Mouse (Mus musculus): ENCODE results near the gene Zfp759. TPM values are rescaled to one million over a fixed set of nuclear protein-coding genes. Genes with fewer than 3 reads are reported as not detected.
"Not testable (repeated sequence)": the region's sequence is repeated elsewhere in the genome, so short reads cannot be mapped to it uniquely, and the experiment has no call there.

Zfp759 gene
- total RNA-seq (2014; rRNA removed; ENCODE audit: low replicate concordance), result 0.08 and 0.11 TPM in 2 replicates
- polyA plus RNA-seq (2015; fragmentation: Nextera tagmentation; extraction: Ambion mirVana), result 1.2 TPM in 2 replicates

DNA sequence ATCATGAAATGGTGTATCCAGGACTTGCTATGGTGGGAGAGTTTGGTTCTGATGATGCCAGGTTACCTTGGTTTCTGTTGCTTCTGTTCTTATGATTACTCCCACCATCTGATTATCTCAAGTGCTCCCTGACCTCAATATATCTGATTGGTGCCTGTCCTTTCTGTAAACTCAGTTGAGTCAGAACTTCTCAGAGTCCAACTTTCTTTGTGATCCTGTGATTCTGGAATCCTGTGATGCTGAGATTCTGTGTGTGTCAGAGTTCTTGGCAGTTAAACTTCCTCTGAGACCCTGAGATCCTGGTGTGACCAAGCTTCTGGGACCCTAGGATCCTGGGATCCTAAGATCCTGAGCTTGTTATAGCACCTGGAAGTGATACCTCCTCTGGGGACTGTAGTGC, at the start of gene Zfp759:
Zfp759 (plus strand) TSS at position 301 of the 400 bp plus-strand sequence.
- H3K4me3 ChIP-seq (ENCODE audit: low read depth, low read length); H3K4me2 ChIP-seq (ENCODE audit: low read depth, low read length); H3K9me3 ChIP-seq (replicated peaks; ENCODE audit: control insufficient read depth, low read length); H3K27ac ChIP-seq (ENCODE audit: low read depth); ATAC-seq (ENCODE audit: insufficient read depth, low read depth); H3K27me3 ChIP-seq (ENCODE audit: control insufficient read depth, insufficient read depth, low read length); H3K4me1 ChIP-seq (ENCODE audit: control insufficient read depth, insufficient read depth); H3K9ac ChIP-seq (replicated peaks; ENCODE audit: low read depth, low read length); DNase-seq (ENCODE audit: low spot score); H3K36me3 ChIP-seq (replicated peaks; ENCODE audit: control insufficient read depth, insufficient read depth, low read length): not testable (repeated sequence)

DNA sequence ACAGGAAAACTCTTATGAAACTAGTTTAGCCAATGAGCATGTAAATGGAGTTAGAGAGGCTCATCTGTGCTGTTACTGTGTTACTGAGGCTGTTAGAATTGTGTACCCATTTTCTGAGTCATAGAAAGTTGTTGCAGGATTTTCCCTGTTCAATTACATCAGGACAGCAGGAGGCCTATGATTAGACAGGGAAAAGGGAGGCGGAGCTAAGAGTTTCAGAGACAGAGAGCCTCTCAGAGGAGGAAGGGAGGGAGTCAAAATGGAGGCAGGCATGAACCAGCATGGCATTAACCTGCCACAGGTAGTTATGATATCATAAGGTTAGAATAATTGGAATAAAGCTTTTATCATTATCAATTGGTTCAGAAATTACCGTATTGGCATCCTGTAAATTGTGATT, 48.7 kb upstream of the Zfp759 start:
- ATAC-seq (ENCODE audit: insufficient read depth, low read depth), result no peak
- DNase-seq (ENCODE audit: low spot score), result no peak
- Histone ChIP-seq H3K27me3 (ENCODE audit: control insufficient read depth, insufficient read depth, low read length) (no peaks in the 10 kb centered on the region), H3K9ac (replicated peaks; ENCODE audit: low read depth, low read length) (no peak overlapping the region), H3K4me3 (ENCODE audit: low read depth, low read length) (no peak overlapping the region), H3K4me2 (ENCODE audit: low read depth, low read length) (no peak overlapping the region), H3K9me3 (replicated peaks; ENCODE audit: control insufficient read depth, low read length) (peaks cover 29% of the 10 kb centered on the region), H3K27ac (ENCODE audit: low read depth) (no peak overlapping the region), H3K36me3 (replicated peaks; ENCODE audit: control insufficient read depth, insufficient read depth, low read length) (peaks cover 50% of the 10 kb centered on the region), H3K4me1 (ENCODE audit: control insufficient read depth, insufficient read depth) (no peaks in the 10 kb centered on the region)
- 88% methylated on average over 2 of the region's 2 CpGs for WGBS
- TF ChIP-seq CTCF (IDR thresholded peaks at IDR 0.05; ENCODE audit: low read depth) (no peak), EP300 (IDR thresholded peaks at IDR 0.05; ENCODE audit: low read depth) (no peak)

DNA sequence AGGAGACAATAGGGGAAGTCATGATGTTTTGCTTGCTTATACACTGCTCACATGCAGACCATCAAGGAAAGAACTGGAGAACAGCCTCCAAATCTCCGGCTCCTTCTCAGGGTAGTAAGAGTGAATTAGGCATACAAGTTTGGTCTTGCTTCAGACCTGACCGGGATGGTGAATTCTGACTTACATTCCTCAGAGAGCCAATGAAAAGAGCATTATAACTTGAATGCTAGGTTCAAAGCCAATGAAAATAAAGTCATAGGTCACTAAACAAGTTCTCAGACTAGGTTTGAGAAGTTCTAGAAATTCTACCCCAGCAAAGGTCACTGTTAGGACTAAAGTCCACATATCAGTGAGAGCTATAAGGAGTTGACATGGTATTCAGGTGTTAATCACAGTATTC, 44.2 kb upstream of the Zfp759 start:
- no peak for TF ChIP-seq EP300 (IDR thresholded peaks at IDR 0.05; ENCODE audit: low read depth)
- TF ChIP-seq CTCF (IDR thresholded peaks at IDR 0.05; ENCODE audit: low read depth), result no peak
- 96% methylated on average over 2 of the region's 2 CpGs for WGBS

DNA sequence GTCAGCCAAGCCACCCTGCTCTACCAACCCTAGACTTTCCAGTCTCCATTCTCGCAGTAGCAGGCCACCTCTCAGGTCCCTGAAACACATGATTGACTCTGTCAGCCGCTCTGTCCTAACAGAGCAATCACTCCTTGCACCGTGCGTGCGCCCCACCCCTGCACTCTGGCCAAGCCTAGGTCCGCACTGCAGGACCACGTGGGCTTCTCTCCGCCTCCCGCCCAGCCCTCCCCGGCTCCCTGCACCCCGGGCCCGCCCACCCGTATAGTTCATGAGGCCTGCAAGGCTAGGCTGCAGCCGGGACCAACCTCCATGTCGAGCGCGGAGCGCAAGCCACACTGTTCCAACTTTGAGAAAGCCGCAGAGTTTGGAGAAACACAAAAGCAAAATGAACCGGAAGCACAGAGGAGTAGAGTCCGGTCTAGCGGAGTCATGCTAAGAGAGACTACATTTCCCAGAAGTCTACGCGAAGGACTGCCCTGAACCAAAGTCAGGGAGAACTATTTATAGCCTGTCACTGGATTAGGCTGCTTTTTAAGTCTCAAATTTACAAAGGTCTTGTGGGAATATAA, 40.2 kb upstream of the Zfp759 start:
- Histone ChIP-seq H3K27ac (ENCODE audit: low read depth) (peak overlapping the region; percentile 92), H3K9me3 (replicated peaks; ENCODE audit: control insufficient read depth, low read length) (no peaks in the 10 kb centered on the region), H3K27me3 (ENCODE audit: control insufficient read depth, insufficient read depth, low read length) (no peaks in the 10 kb centered on the region), H3K4me1 (ENCODE audit: control insufficient read depth, insufficient read depth) (0 out of 2 replicates have a peak, but pooled peaks cover 8% of the 10 kb centered on the region), H3K4me3 (ENCODE audit: low read depth, low read length) (peak overlapping the region; percentile 71), H3K9ac (replicated peaks; ENCODE audit: low read depth, low read length) (peak overlapping the region; percentile 78), H3K4me2 (ENCODE audit: low read depth, low read length) (peak overlapping the region; percentile 86), H3K36me3 (replicated peaks; ENCODE audit: control insufficient read depth, insufficient read depth, low read length) (0 out of 2 replicates have a peak, but pooled peaks cover 6% of the 10 kb centered on the region)
- under 1% methylated on average over 24 of the region's 24 CpGs for WGBS
- DNase-seq (ENCODE audit: low spot score) (peak; percentile 93), ATAC-seq (ENCODE audit: insufficient read depth, low read depth) (peak; percentile 99)
- TF ChIP-seq EP300 (IDR thresholded peaks at IDR 0.05; ENCODE audit: low read depth) (no peak), CTCF (IDR thresholded peaks at IDR 0.05; ENCODE audit: low read depth) (no peak)

More for the DNA sequence above, 44.2 kb upstream of the Zfp759 start:
- no peak for DNase-seq (ENCODE audit: low spot score)
- Histone ChIP-seq H3K4me1 (ENCODE audit: control insufficient read depth, insufficient read depth) (0 out of 2 replicates have a peak, but pooled peaks cover 7% of the 10 kb centered on the region), H3K27me3 (ENCODE audit: control insufficient read depth, insufficient read depth, low read length) (no peaks in the 10 kb centered on the region), H3K36me3 (replicated peaks; ENCODE audit: control insufficient read depth, insufficient read depth, low read length) (peaks cover 28% of the 10 kb centered on the region), H3K27ac (ENCODE audit: low read depth) (no peak overlapping the region), H3K9me3 (replicated peaks; ENCODE audit: control insufficient read depth, low read length) (peaks cover 10% of the 10 kb centered on the region; the same call in 1 of the 2 replicates), H3K4me3 (ENCODE audit: low read depth, low read length) (no peak overlapping the region), H3K4me2 (ENCODE audit: low read depth, low read length) (no peak overlapping the region), H3K9ac (replicated peaks; ENCODE audit: low read depth, low read length) (no peak overlapping the region)
- no peak for ATAC-seq (ENCODE audit: insufficient read depth, low read depth)

DNA sequence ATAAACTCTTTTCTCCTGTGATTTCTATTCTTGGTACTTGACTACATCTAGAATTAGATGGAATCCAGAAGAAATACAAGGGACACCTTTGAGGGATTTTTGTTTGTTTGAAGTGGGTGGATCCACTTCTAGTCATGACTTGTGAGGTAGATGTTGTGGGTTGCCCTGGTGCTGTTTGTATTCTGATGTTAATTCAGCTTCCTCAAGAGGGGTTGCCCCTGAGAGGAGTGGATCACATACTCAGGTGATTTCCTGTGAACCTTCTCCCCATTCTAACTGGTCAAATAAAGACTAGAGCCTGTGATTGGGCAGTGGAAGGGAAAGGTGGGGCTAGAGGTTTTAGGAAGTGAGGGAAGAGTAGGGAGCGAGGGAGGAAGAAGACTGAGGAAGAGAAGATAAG, 39.5 kb upstream of the Zfp759 start:
- peak overlapping the region; percentile 78; the same call in 1 of the 2 replicates for H3K9ac ChIP-seq (replicated peaks; ENCODE audit: low read depth, low read length)
- H3K36me3 ChIP-seq (replicated peaks; ENCODE audit: control insufficient read depth, insufficient read depth, low read length), result 0 out of 2 replicates have a peak, but pooled peaks cover 5% of the 10 kb centered on the region
- no peaks in the 10 kb centered on the region for H3K9me3 ChIP-seq (replicated peaks; ENCODE audit: control insufficient read depth, low read length)
- 63% methylated on average over 1 of the region's 1 CpGs for WGBS
- peak overlapping the region; percentile 86 for H3K4me2 ChIP-seq (ENCODE audit: low read depth, low read length)
- TF ChIP-seq CTCF (IDR thresholded peaks at IDR 0.05; ENCODE audit: low read depth), result no peak
- no peak for TF ChIP-seq EP300 (IDR thresholded peaks at IDR 0.05; ENCODE audit: low read depth)
- H3K27ac ChIP-seq (ENCODE audit: low read depth), result peak overlapping the region; percentile 92
- DNase-seq (ENCODE audit: low spot score), result no peak
- peak overlapping the region; percentile 71 for H3K4me3 ChIP-seq (ENCODE audit: low read depth, low read length)
- no peaks in the 10 kb centered on the region for H3K27me3 ChIP-seq (ENCODE audit: control insufficient read depth, insufficient read depth, low read length)
- 0 out of 2 replicates have a peak, but pooled peaks cover 8% of the 10 kb centered on the region for H3K4me1 ChIP-seq (ENCODE audit: control insufficient read depth, insufficient read depth)
- no peak for ATAC-seq (ENCODE audit: insufficient read depth, low read depth)

DNA sequence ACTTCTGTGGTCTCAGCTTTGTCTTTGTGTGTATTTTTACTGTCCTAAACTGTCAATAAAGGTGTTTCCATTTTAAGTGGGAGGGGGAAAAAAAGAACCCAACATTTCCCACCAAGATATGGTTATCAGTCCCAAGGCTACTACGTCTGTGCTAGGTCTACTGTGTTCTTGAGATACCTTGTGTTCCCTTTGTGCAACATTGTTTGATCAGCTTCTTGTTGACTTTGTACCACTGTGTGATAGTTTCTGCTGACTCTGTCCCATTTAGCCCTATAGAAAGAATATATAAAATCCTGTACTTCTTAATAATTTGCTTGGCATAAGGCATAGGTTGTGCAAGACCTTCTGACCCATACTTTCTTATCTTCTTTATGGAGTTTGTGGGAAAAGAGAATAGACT, 31.3 kb upstream of the Zfp759 start:
- Histone ChIP-seq H3K4me1 (ENCODE audit: control insufficient read depth, insufficient read depth) (no peaks in the 10 kb centered on the region), H3K4me2 (ENCODE audit: low read depth, low read length) (no peak overlapping the region), H3K27ac (ENCODE audit: low read depth) (no peak overlapping the region), H3K27me3 (ENCODE audit: control insufficient read depth, insufficient read depth, low read length) (no peaks in the 10 kb centered on the region), H3K36me3 (replicated peaks; ENCODE audit: control insufficient read depth, insufficient read depth, low read length) (no peaks in the 10 kb centered on the region), H3K9me3 (replicated peaks; ENCODE audit: control insufficient read depth, low read length) (no peaks in the 10 kb centered on the region), H3K9ac (replicated peaks; ENCODE audit: low read depth, low read length) (no peak overlapping the region), H3K4me3 (ENCODE audit: low read depth, low read length) (no peak overlapping the region)
- DNase-seq (ENCODE audit: low spot score) (no peak), ATAC-seq (ENCODE audit: insufficient read depth, low read depth) (no peak)
- no peak for TF ChIP-seq CTCF (IDR thresholded peaks at IDR 0.05; ENCODE audit: low read depth)
- no peak for TF ChIP-seq EP300 (IDR thresholded peaks at IDR 0.05; ENCODE audit: low read depth)
- 67% methylated on average over 1 of the region's 1 CpGs for WGBS

Data from heart, postnatal 0 days (tissue).